Comparison of ENCODE assay signal across 9 mouse cellular contexts in the genomic region with DNA sequence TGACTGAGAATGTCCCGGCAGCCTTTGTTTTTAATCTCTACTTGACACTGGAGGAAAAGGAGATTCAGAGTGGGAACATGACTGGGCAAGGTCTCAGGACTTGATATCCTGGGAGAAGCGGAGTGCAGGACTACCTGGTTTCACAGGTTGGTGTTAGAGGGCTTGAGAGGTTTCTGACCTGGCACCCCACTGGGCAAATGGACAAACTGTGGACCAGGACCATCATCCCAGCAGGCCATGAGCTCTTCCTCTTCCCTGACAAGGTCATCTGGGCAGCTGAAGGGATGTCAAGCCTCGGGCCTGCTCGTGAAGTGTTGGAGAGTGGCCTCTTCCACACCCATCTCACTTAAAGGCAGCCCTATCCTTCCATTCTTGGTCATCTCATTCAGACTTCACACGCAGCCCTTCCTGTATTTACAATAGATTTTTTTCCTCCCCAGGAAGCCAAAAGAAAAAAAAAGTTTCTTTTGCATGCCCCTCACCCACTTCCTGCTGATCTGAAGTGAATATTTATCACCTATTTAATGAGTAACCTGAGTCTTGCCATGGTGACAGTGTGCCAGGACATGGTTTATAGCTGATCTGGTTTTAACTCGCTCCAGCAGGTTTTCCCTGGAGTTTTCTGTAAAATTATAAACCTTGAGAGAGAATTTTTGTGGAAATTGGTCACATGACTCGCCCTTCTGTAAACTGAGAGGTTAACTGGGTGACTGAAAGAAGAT.
DNase-seq lines count a peak whose midpoint lies in the region; ATAC-seq lines count a peak whose summit lies in the region.
"Had no signal": no experiment of that assay in that cellular context is flagged by ENCODE, and none has a peak within 500 bp of the region (broad histone marks: within the 10 kb centered on the region; RNA-seq: fewer than 3 reads in every experiment).

No protein-coding gene starts in this region.

- no peaks in the 10 kb centered on the region for H3K27me3 ChIP-seq in hindbrain, embryonic 13.5 days
- no peaks in the 10 kb centered on the region for H3K27me3 ChIP-seq in hindbrain, embryonic 12.5 days
- H3K27me3 ChIP-seq in liver, embryonic 11.5 days (replicated peaks; ENCODE audit: control insufficient read depth, insufficient read depth, low read length), result no peaks in the 10 kb centered on the region

- DNase-seq in kidney, adult 18-20 months, result peak; percentile 84
- DNase-seq in liver, embryonic 11.5 days (ENCODE audit: low spot score), result no peak
- DNase-seq in left cerebral cortex, adult 9 months (ENCODE audit: low spot score in 2 of 2), result no peak
- DNase-seq in right cerebral cortex, adult 18-20 months, result no peak
- DNase-seq: adrenal gland, postnatal 36 days had no signal

- no peak overlapping the region for H3K9ac ChIP-seq in hindbrain, embryonic 13.5 days
- no peak overlapping the region for H3K9ac ChIP-seq in hindbrain, embryonic 12.5 days
- no peak overlapping the region for H3K9ac ChIP-seq in liver, embryonic 11.5 days (ENCODE audit: low read depth, low read length)

- no peak overlapping the region for H3K4me3 ChIP-seq in hindbrain, embryonic 13.5 days
- no peak overlapping the region for H3K4me3 ChIP-seq in hindbrain, embryonic 12.5 days
- H3K4me3 ChIP-seq in liver, embryonic 11.5 days (ENCODE audit: low read depth, low read length), result no peak overlapping the region

- no peaks in the 10 kb centered on the region for H3K36me3 ChIP-seq in hindbrain, embryonic 13.5 days
- no peaks in the 10 kb centered on the region for H3K36me3 ChIP-seq in hindbrain, embryonic 12.5 days
- no peaks in the 10 kb centered on the region for H3K36me3 ChIP-seq in liver, embryonic 11.5 days (ENCODE audit: control insufficient read depth, insufficient read depth, low read length)

- peak overlapping the region; percentile 10 for H3K27ac ChIP-seq in hindbrain, embryonic 13.5 days
- H3K27ac ChIP-seq in hindbrain, embryonic 12.5 days, result no peak overlapping the region
- H3K27ac ChIP-seq in liver, embryonic 11.5 days (ENCODE audit: low read depth, low read length), result peak overlapping the region; percentile 43

- H3K4me1 ChIP-seq in hindbrain, embryonic 13.5 days (replicated peaks), result peaks cover 52% of the 10 kb centered on the region
- peaks cover 33% of the 10 kb centered on the region for H3K4me1 ChIP-seq in hindbrain, embryonic 12.5 days
- H3K4me1 ChIP-seq in liver, embryonic 11.5 days (replicated peaks; ENCODE audit: control insufficient read depth, insufficient read depth, low read length), result peaks cover 12% of the 10 kb centered on the region; the same call in 1 of the 2 replicates

- no peak overlapping the region for H3K4me2 ChIP-seq in hindbrain, embryonic 13.5 days
- no peak overlapping the region for H3K4me2 ChIP-seq in hindbrain, embryonic 12.5 days (replicated peaks)
- H3K4me2 ChIP-seq in liver, embryonic 11.5 days, result no peak overlapping the region

- WGBS in hindbrain, embryonic 13.5 days, result 63% methylated on average over 7 of the region's 7 CpGs
- 66% methylated on average over 7 of the region's 7 CpGs for WGBS in hindbrain, embryonic 12.5 days
- WGBS in liver, embryonic 11.5 days, result 31% methylated on average over 7 of the region's 7 CpGs

- no peak for ATAC-seq in hindbrain, embryonic 13.5 days (ENCODE audit: low FRiP score)
- no peak for ATAC-seq in hindbrain, embryonic 12.5 days (ENCODE audit: low FRiP score)
- ATAC-seq in activated CD4-positive, CD25-positive, alpha-beta regulatory T cell, adult 4 months, result peak; percentile 56
- no peak for ATAC-seq in liver, embryonic 11.5 days (replicated peaks; ENCODE audit: low FRiP score)
- ATAC-seq in megakaryocyte progenitor cell, adult 5-6 weeks (replicated peaks; ENCODE audit: poor library complexity), result no peak

- no peaks in the 10 kb centered on the region for H3K9me3 ChIP-seq in hindbrain, embryonic 13.5 days
- no peaks in the 10 kb centered on the region for H3K9me3 ChIP-seq in hindbrain, embryonic 12.5 days (replicated peaks)
- no peaks in the 10 kb centered on the region for H3K9me3 ChIP-seq in liver, embryonic 11.5 days (ENCODE audit: control insufficient read depth, low read length)
